8 mouse cellular contexts compared by ENCODE assay signal in genomic region chr15:82911965-82912337, GRCm38 (mm10).
DNase-seq lines count a peak whose midpoint lies in the region; ATAC-seq and TF ChIP-seq lines count a peak whose summit lies in the region.

No protein-coding gene starts in this region.

- no peaks in the 10 kb centered on the region for H3K36me3 ChIP-seq in neural tube, embryonic 13.5 days

- peak overlapping the region; percentile 52 for H3K4me3 ChIP-seq in left cerebral cortex, adult 2 months
- H3K4me3 ChIP-seq in neural tube, embryonic 13.5 days: peak overlapping the region; percentile 35
- no peak overlapping the region for H3K4me3 ChIP-seq in lung, adult 2 months (replicated peaks; ENCODE audit: extremely low read depth, low read depth, low read length)

- peak overlapping the region; percentile 71 for H3K9ac ChIP-seq in neural tube, embryonic 13.5 days

- peak in 1 of 2 experiments; percentile 61 for DNase-seq in left cerebral cortex, adult 2 months (ENCODE audit: extremely low spot score in 1 of 2, low spot score in 2 of 2)
- DNase-seq in left cerebral cortex, adult 8-10 months (ENCODE audit: low spot score in 2 of 2): no peak
- DNase-seq in embryo, embryonic 9.5 days (ENCODE audit: extremely low spot score): peak; percentile 56
- DNase-seq in urinary bladder, postnatal 10 days (ENCODE audit: low spot score): no peak
- DNase-seq in cerebellum, adult 11 months: no peak
- no peak for DNase-seq in lung, adult 2 months

- intact Hi-C loops in left cerebral cortex, adult 2 months (cut with DNase I): no loop called here

- no peaks in the 10 kb centered on the region for H3K9me3 ChIP-seq in neural tube, embryonic 13.5 days

- 3% methylated on average over 13 of the region's 13 CpGs for WGBS in neural tube, embryonic 13.5 days
- 11% methylated on average over 13 of the region's 13 CpGs for WGBS in lung, adult 2 months

- peak; percentile 33 for ATAC-seq in inflammation-experienced regulatory T-cells, adult 6 months
- peak; percentile 36; the same call in 1 of the 2 replicates for ATAC-seq in neural tube, embryonic 13.5 days (ENCODE audit: low read depth)

- peak overlapping the region; percentile 78 for H3K4me2 ChIP-seq in neural tube, embryonic 13.5 days

- peak overlapping the region; percentile 73 for H3K27ac ChIP-seq in left cerebral cortex, adult 2 months
- peak overlapping the region; percentile 81 for H3K27ac ChIP-seq in neural tube, embryonic 13.5 days (replicated peaks)

- peaks cover 77% of the 10 kb centered on the region for H3K27me3 ChIP-seq in neural tube, embryonic 13.5 days

- H3K4me1 ChIP-seq in neural tube, embryonic 13.5 days (replicated peaks): peaks cover 60% of the 10 kb centered on the region
- H3K4me1 ChIP-seq in lung, adult 2 months (ENCODE audit: control insufficient read depth, insufficient read depth, low read length): no peaks in the 10 kb centered on the region

- no peak for TF ChIP-seq POLR2A in lung, adult 2 months (IDR thresholded peaks at IDR 0.05; ENCODE audit: borderline replicate concordance, extremely low read depth, low read depth, low read length)

- TF ChIP-seq CTCF in left cerebral cortex, adult 2 months (IDR thresholded peaks at IDR 0.05): no peak
- TF ChIP-seq CTCF in lung, adult 2 months (IDR thresholded peaks at IDR 0.05; ENCODE audit: insufficient read depth, low read length): no peak
